Mouse (Mus musculus) stomach, postnatal 0 days (tissue): ENCODE measurements around the gene Cts7. TPM values are rescaled to one million over a fixed set of nuclear protein-coding genes. Genes with fewer than 3 reads are reported as not detected.

Experiments used
- ATAC-seq: fragments of 200-750 bp; cut with Nextera tagmentation; 2 replicates; pipeline ENCODE4 v1.8.0; 2017; ENCODE audit not compliant: low FRiP score, low TSS enrichment
- DNase-seq: peaks from one replicate; pipeline ENCODE4 v3.0.0-alpha.2; 2016; ENCODE audit warnings: low spot score
- H3K27ac ChIP-seq: fragments of 300-500 bp; sonication (generic); replicated peaks from 2 replicates; pipeline ENCODE4 v1.5.1; 2014; ENCODE audit warnings: mild to moderate bottlenecking, control low read depth
- H3K27me3 ChIP-seq: fragments of 300-500 bp; sonication (generic); 2 replicates; pipeline ENCODE4 v1.6.1; 2014; ENCODE audit warnings: low read length; ENCODE audit not compliant: control insufficient read depth, insufficient read depth
- H3K36me3 ChIP-seq: fragments of 300-500 bp; sonication (generic); 2 replicates; pipeline ENCODE4 v1.6.1; 2014; ENCODE audit warnings: low read length, mixed read lengths; ENCODE audit not compliant: control insufficient read depth, insufficient read depth
- H3K4me1 ChIP-seq: fragments of 300-500 bp; sonication (generic); replicated peaks from 2 replicates; pipeline ENCODE4 v1.6.1; 2014; ENCODE audit warnings: antibody characterized with exemption; ENCODE audit not compliant: control insufficient read depth, insufficient read depth
- H3K4me2 ChIP-seq: fragments of 300-500 bp; sonication (generic); replicated peaks from 2 replicates; pipeline ENCODE4 v1.6.1; 2014; ENCODE audit warnings: low read depth, mild to moderate bottlenecking, control low read depth, moderate library complexity
- H3K4me3 ChIP-seq: fragments of 300-500 bp; sonication (generic); 2 replicates; pipeline ENCODE4 v1.5.1; 2014; ENCODE audit warnings: low read depth, low read length, control low read depth
- H3K9ac ChIP-seq: fragments of 300-500 bp; sonication (generic); 2 replicates; pipeline ENCODE4 v1.6.1; 2014; ENCODE audit warnings: mild to moderate bottlenecking, low read length, control low read depth, mixed read lengths
- H3K9me3 ChIP-seq: fragments of 300-500 bp; sonication (generic); 2 replicates; pipeline ENCODE4 v1.6.1; 2016; ENCODE audit warnings: low read length; ENCODE audit not compliant: control insufficient read depth
- CTCF ChIP-seq: IDR thresholded peaks from 2 replicates; pipeline ENCODE4 v1.5.1; 2016; ENCODE audit warnings: antibody characterized with exemption, low read depth, mild to moderate bottlenecking, moderate library complexity
- EP300 ChIP-seq: optimal IDR thresholded peaks from 2 replicates; pipeline ENCODE3; 2016; ENCODE audit warnings: antibody characterized with exemption
- microRNA-seq: library from miRNA; unstranded; fragments of <30 nt; microRNA quantifications from one replicate; pipeline ENCODE4, GENCODE M21; 2016
- polyA plus RNA-seq: library from polyadenylated mRNA; unstranded; fragments of >200 nt; fragmentation: Nextera tagmentation; extraction: Ambion mirVana; gene quantifications from 2 replicates; pipeline ENCODE4 v1.2.1, GENCODE M21; 2015

The Cts7 gene
- not detected in 2 replicates for polyA plus RNA-seq

DNA sequence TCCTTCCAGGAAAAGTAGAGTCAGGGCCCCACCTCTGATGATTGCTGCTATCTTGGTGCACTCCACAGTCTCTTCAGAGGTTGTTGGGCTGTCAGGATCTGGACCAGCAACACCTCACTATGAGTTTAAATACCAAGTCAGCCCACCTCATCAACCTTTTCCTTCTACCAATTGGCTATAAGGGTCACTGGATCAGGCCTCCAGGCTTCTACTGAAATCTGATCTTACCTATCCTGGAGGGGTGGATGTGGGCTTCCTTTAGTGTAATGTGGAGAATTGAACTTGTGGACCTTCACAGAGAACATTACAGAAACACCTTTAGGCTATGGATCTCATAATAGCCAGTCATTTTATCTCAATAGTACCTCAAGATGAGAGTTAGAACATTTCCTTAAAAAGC is at the start of gene Cts7:
Gene Cts7, minus strand, starts transcription at position 101 of the 400 bp plus-strand sequence.
- ATAC-seq: no peak
- no peak within 1 kb of the TSS for H3K4me2 ChIP-seq
- H3K27ac ChIP-seq: no peak within 1 kb of the TSS
- no peaks in the 10 kb centered on the region for H3K4me1 ChIP-seq
- H3K27me3 ChIP-seq: no peaks in the 10 kb centered on the region
- no peaks in the 10 kb centered on the region for H3K9me3 ChIP-seq
- no peak within 1 kb of the TSS for H3K9ac ChIP-seq
- H3K4me3 ChIP-seq: no peak within 1 kb of the TSS
- no peak for TF ChIP-seq CTCF
- no peak for TF ChIP-seq EP300
- no peaks in the 10 kb centered on the region for H3K36me3 ChIP-seq
- DNase-seq: no peak

Small RNAs within 50 kb of the gene (microRNA-seq; reads per million reads assigned to microRNA genes)
- not detected for gene Gm27704

Other genes starting within 250 kb of the Cts7 start
- gene Ctsr, start 193.9 kb downstream of the Cts7 start, polyA plus RNA-seq: not detected in 2 replicates
- not detected in 2 replicates for gene Cts6, start 154.8 kb downstream of the Cts7 start, polyA plus RNA-seq
- gene Cts8, start 102.8 kb downstream of the Cts7 start, polyA plus RNA-seq: 0.05 TPM in 1 of 2 replicates, not detected in the other
- not detected in 2 replicates for gene Gm49398, start 69.4 kb downstream of the Cts7 start, polyA plus RNA-seq
- not detected in 2 replicates for gene Ctsm, start 183.6 kb upstream of the Cts7 start, polyA plus RNA-seq
- not detected in 2 replicates for gene Gm49352, start 210.0 kb upstream of the Cts7 start, polyA plus RNA-seq
- not detected in 2 replicates for gene Cts3, start 211.9 kb upstream of the Cts7 start, polyA plus RNA-seq